Mouse (Mus musculus) hindbrain, embryonic 15.5 days (tissue): ENCODE data around the gene Zfp951. TPM values are rescaled to one million over a fixed set of nuclear protein-coding genes. Genes with fewer than 3 reads are reported as not detected.
"Not testable (repeated sequence)": the region's sequence is repeated elsewhere in the genome, so short reads cannot be mapped to it uniquely, and the experiment has no call there.

Experiments
- ATAC-seq: fragments of 200-750 bp; cut with Nextera tagmentation; 2 replicates; pipeline ENCODE4 v1.8.0; 2017; ENCODE audit warnings: low read depth, moderate number of reproducible peaks, moderate TSS enrichment; ENCODE audit not compliant: low FRiP score
- H3K27ac ChIP-seq: fragments of 300-500 bp; sonication (generic); replicated peaks from 2 replicates; pipeline ENCODE4 v1.5.1; 2015; ENCODE audit warnings: mild to moderate bottlenecking, inconsistent platforms
- H3K27me3 ChIP-seq: fragments of 300-500 bp; sonication (generic); 2 replicates; pipeline ENCODE4 v1.6.1; 2015; ENCODE audit warnings: control low read depth, inconsistent platforms
- H3K36me3 ChIP-seq: fragments of 300-500 bp; sonication (generic); 2 replicates; pipeline ENCODE4 v1.6.1; 2015; ENCODE audit warnings: control low read depth, inconsistent platforms
- H3K4me1 ChIP-seq: fragments of 300-500 bp; sonication (generic); replicated peaks from 2 replicates; pipeline ENCODE4 v1.6.1; 2015; ENCODE audit warnings: control low read depth, inconsistent platforms
- H3K4me2 ChIP-seq: fragments of 300-500 bp; sonication (generic); 2 replicates; pipeline ENCODE4 v1.6.1; 2015; ENCODE audit warnings: moderate library complexity, mild to moderate bottlenecking, inconsistent platforms
- H3K4me3 ChIP-seq: fragments of 300-500 bp; sonication (generic); 2 replicates; pipeline ENCODE4 v1.5.1; 2015; ENCODE audit warnings: mild to moderate bottlenecking, inconsistent platforms
- H3K9ac ChIP-seq: fragments of 300-500 bp; sonication (generic); 2 replicates; pipeline ENCODE4 v1.6.1; 2015; ENCODE audit warnings: inconsistent platforms
- H3K9me3 ChIP-seq: fragments of 300-500 bp; sonication (generic); 2 replicates; pipeline ENCODE4 v1.6.1; 2016; ENCODE audit warnings: control low read depth, inconsistent platforms
- WGBS: fragments of 180-500 bp; shearing (Covaris S2); methylation state at CpG from one replicate; pipeline ENCODE4 v1.1.7; 2015; 5-methylcytosine and 5-hydroxymethylcytosine counted together
- polyA plus RNA-seq: library from polyadenylated mRNA; unstranded; fragments of >200 nt; fragmentation: Nextera tagmentation; extraction: Ambion mirVana; gene quantifications from 2 replicates; pipeline ENCODE4 v1.2.1, GENCODE M21; 2015

The Zfp951 gene
- 3.6 and 4.4 TPM in 2 replicates for polyA plus RNA-seq

- peak within 1 kb of the TSS; percentile 65; the same call in 1 of the 2 replicates for H3K27ac ChIP-seq
- H3K36me3 ChIP-seq, H3K4me1 ChIP-seq, H3K9me3 ChIP-seq, H3K9ac ChIP-seq, H3K27me3 ChIP-seq: not testable (repeated sequence)
- peak within 1 kb of the TSS; percentile 34 for H3K4me3 ChIP-seq
- peak; percentile 97 for ATAC-seq
- WGBS: 41% methylated on average over 11 of the region's 12 CpGs
- H3K4me2 ChIP-seq: peak within 1 kb of the TSS; percentile 28
Measured at GRCm38 (mm10) chr5:104859962-104860525, at the start of gene Zfp951. TSS of gene Zfp951 (minus strand) at chr5:104860070.

DNA sequence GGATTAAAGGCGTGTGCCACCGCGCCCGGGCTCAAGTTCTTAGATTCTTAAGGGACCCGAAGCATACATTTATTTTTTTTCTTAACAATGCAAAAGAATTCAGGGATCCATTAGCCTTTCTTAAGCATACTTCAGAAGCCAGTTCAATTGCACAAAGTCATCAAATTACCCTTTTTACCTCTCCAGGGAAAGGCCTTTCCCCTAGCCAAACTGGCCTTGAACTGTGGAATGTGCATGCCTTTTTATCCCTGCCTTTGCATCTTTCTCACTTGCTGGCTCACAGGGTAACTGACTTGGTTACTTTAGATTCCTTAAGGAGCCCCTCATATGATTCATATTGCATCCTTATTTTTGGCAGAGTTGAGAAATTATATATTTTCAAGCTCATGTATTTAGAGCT lies 46.7 kb upstream of the Zfp951 start:
- ATAC-seq, H3K27ac ChIP-seq, H3K9me3 ChIP-seq, H3K4me2 ChIP-seq, H3K4me1 ChIP-seq, H3K27me3 ChIP-seq, H3K4me3 ChIP-seq, H3K9ac ChIP-seq, H3K36me3 ChIP-seq: not testable (repeated sequence)
- WGBS: 86% methylated on average over 5 of the region's 5 CpGs

- not testable (repeated sequence) for H3K27me3 ChIP-seq, H3K4me1 ChIP-seq, H3K36me3 ChIP-seq, H3K9ac ChIP-seq, H3K9me3 ChIP-seq
- WGBS: 54% methylated on average over 10 of the region's 15 CpGs
- ATAC-seq: peak; percentile 90
- H3K4me3 ChIP-seq: peak overlapping the region; percentile 34
- peak overlapping the region; percentile 65; the same call in 1 of the 2 replicates for H3K27ac ChIP-seq
- H3K4me2 ChIP-seq: peak overlapping the region; percentile 28
Measured at GRCm38 (mm10) chr5:104859045-104859961, 567 bp downstream of the Zfp951 start.

- H3K9ac ChIP-seq, ATAC-seq, H3K27ac ChIP-seq, H3K27me3 ChIP-seq, H3K9me3 ChIP-seq, H3K4me1 ChIP-seq, H3K4me2 ChIP-seq, H3K4me3 ChIP-seq, H3K36me3 ChIP-seq: not testable (repeated sequence)
- WGBS: 90% methylated on average over 3 of the region's 3 CpGs
Measured at GRCm38 (mm10) chr5:104854546-104854945, 5.3 kb downstream of the Zfp951 start.

DNA sequence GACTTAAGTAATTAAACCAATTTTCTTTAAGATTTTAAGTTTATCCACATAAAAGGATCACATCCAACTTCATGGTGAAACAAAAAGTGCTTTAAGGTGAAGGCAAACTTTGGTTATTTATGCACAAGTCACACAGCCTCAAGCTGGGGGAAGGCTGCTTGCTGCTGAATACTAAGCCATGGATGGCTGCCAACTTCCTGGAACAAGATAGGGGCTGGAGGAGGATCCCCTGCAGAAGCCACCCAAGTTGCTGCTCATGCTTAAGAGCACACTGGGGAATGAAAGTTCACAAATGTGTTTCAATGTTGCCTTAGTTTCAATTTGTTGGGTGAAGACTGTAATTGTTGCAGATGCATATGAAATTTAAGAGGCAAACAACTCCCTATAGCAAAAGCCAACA lies 26.5 kb downstream of the Zfp951 start:
- Histone ChIP-seq H3K27me3 (no peaks in the 10 kb centered on the region), H3K4me1 (no peaks in the 10 kb centered on the region), H3K36me3 (0 out of 2 replicates have a peak, but pooled peaks cover 4% of the 10 kb centered on the region), H3K4me3 (no peak overlapping the region), H3K4me2 (no peak overlapping the region), H3K9me3 (peaks cover 17% of the 10 kb centered on the region), H3K9ac (no peak overlapping the region), H3K27ac (no peak overlapping the region)
- no peak for ATAC-seq

GRCm38 (mm10) chr5:104829611-104830010 lies 30.3 kb downstream of the Zfp951 start:
- H3K9ac ChIP-seq: no peak overlapping the region
- H3K4me3 ChIP-seq: no peak overlapping the region
- H3K9me3 ChIP-seq: peaks cover 26% of the 10 kb centered on the region
- H3K36me3 ChIP-seq: no peaks in the 10 kb centered on the region
- WGBS: 79% methylated on average over 1 of the region's 1 CpGs
- H3K4me2 ChIP-seq: no peak overlapping the region
- ATAC-seq: no peak
- no peaks in the 10 kb centered on the region for H3K4me1 ChIP-seq
- no peaks in the 10 kb centered on the region for H3K27me3 ChIP-seq
- H3K27ac ChIP-seq: no peak overlapping the region

- ATAC-seq, H3K36me3 ChIP-seq, H3K27me3 ChIP-seq, H3K9ac ChIP-seq, H3K27ac ChIP-seq, H3K4me3 ChIP-seq, H3K4me2 ChIP-seq, H3K4me1 ChIP-seq, H3K9me3 ChIP-seq: not testable (repeated sequence)
- WGBS: 81% methylated on average over 6 of the region's 6 CpGs
Measured at GRCm38 (mm10) chr5:104770138-104770537, 89.7 kb downstream of the Zfp951 start.

Other genes with a start within 250 kb of the Zfp951 start
- 0.45 and 0.48 TPM in 2 replicates for gene Abcg3, start 122.6 kb upstream of the Zfp951 start, polyA plus RNA-seq